Mouse (Mus musculus): ENCODE data around the gene Gpr39. TPM values are rescaled to one million over a fixed set of nuclear protein-coding genes. Genes with fewer than 3 reads are reported as not detected.

Gene Gpr39
- polyA plus RNA-seq, 1 experiment from 2014 or later = 0.41 TPM

GRCm38 (mm10) chr1:125684423-125684822 lies 7.6 kb downstream of the Gpr39 start:
- WGBS = 91% methylated on average over 3 of the region's 3 CpGs
- Histone ChIP-seq H3K27ac (ENCODE audit: low read length) (no peak overlapping the region), H3K9me3 (replicated peaks; ENCODE audit: control insufficient read depth, low read length, poor library complexity, severe bottlenecking) (no peaks in the 10 kb centered on the region), H3K9ac (ENCODE audit: low read depth, low read length) (no peak overlapping the region), H3K4me1 (ENCODE audit: control insufficient read depth, insufficient read depth, low read length) (no peaks in the 10 kb centered on the region), H3K36me3 (ENCODE audit: control insufficient read depth, insufficient read depth, low read length) (no peaks in the 10 kb centered on the region), H3K4me3 (ENCODE audit: low read depth, low read length) (no peak overlapping the region), H3K27me3 (ENCODE audit: control insufficient read depth, insufficient read depth, low read depth, low read length) (no peaks in the 10 kb centered on the region), H3K4me2 (ENCODE audit: low read length) (no peak overlapping the region)
- ATAC-seq = no peak

- WGBS = 80% methylated on average over 1 of the region's 1 CpGs
- H3K9me3 ChIP-seq (replicated peaks; ENCODE audit: control insufficient read depth, low read length, poor library complexity, severe bottlenecking) = no peaks in the 10 kb centered on the region
Observed at GRCm38 (mm10) chr1:125685304-125685703, 8.5 kb downstream of the Gpr39 start.

GRCm38 (mm10) chr1:125687701-125688420 lies 11.1 kb downstream of the Gpr39 start:
- Histone ChIP-seq H3K36me3 (ENCODE audit: control insufficient read depth, insufficient read depth, low read length) (no peaks in the 10 kb centered on the region), H3K9me3 (replicated peaks; ENCODE audit: control insufficient read depth, low read length, poor library complexity, severe bottlenecking) (no peaks in the 10 kb centered on the region), H3K4me2 (ENCODE audit: low read length) (no peak overlapping the region), H3K9ac (ENCODE audit: low read depth, low read length) (no peak overlapping the region), H3K27ac (ENCODE audit: low read length) (no peak overlapping the region), H3K4me3 (ENCODE audit: low read depth, low read length) (no peak overlapping the region), H3K4me1 (ENCODE audit: control insufficient read depth, insufficient read depth, low read length) (no peaks in the 10 kb centered on the region), H3K27me3 (ENCODE audit: control insufficient read depth, insufficient read depth, low read depth, low read length) (no peaks in the 10 kb centered on the region)
- 81% methylated on average over 13 of the region's 13 CpGs for WGBS
- ATAC-seq = no peak

More at GRCm38 (mm10) chr1:125685304-125685703, 8.5 kb downstream of the Gpr39 start:
- H3K36me3 ChIP-seq (ENCODE audit: control insufficient read depth, insufficient read depth, low read length) = no peaks in the 10 kb centered on the region
- H3K27ac ChIP-seq (ENCODE audit: low read length) = no peak overlapping the region
- no peak for ATAC-seq
- no peaks in the 10 kb centered on the region for H3K27me3 ChIP-seq (ENCODE audit: control insufficient read depth, insufficient read depth, low read depth, low read length)
- no peak overlapping the region for H3K4me3 ChIP-seq (ENCODE audit: low read depth, low read length)
- H3K4me2 ChIP-seq (ENCODE audit: low read length) = no peak overlapping the region
- H3K9ac ChIP-seq (ENCODE audit: low read depth, low read length) = no peak overlapping the region
- H3K4me1 ChIP-seq (ENCODE audit: control insufficient read depth, insufficient read depth, low read length) = no peaks in the 10 kb centered on the region

- no peaks in the 10 kb centered on the region for H3K4me1 ChIP-seq (ENCODE audit: control insufficient read depth, insufficient read depth, low read length)
- no peaks in the 10 kb centered on the region for H3K36me3 ChIP-seq (ENCODE audit: control insufficient read depth, insufficient read depth, low read length)
- H3K9ac ChIP-seq (ENCODE audit: low read depth, low read length) = no peak overlapping the region
- H3K9me3 ChIP-seq (replicated peaks; ENCODE audit: control insufficient read depth, low read length, poor library complexity, severe bottlenecking) = no peaks in the 10 kb centered on the region
- no peak overlapping the region for H3K4me2 ChIP-seq (ENCODE audit: low read length)
- no peak overlapping the region for H3K4me3 ChIP-seq (ENCODE audit: low read depth, low read length)
- no peak overlapping the region for H3K27ac ChIP-seq (ENCODE audit: low read length)
- no peak for ATAC-seq
- no peaks in the 10 kb centered on the region for H3K27me3 ChIP-seq (ENCODE audit: control insufficient read depth, insufficient read depth, low read depth, low read length)
Observed at GRCm38 (mm10) chr1:125693541-125693940, 16.7 kb downstream of the Gpr39 start.

- Histone ChIP-seq H3K4me2 (ENCODE audit: low read length) (no peak overlapping the region), H3K9ac (ENCODE audit: low read depth, low read length) (no peak overlapping the region), H3K9me3 (replicated peaks; ENCODE audit: control insufficient read depth, low read length, poor library complexity, severe bottlenecking) (no peaks in the 10 kb centered on the region), H3K4me3 (ENCODE audit: low read depth, low read length) (no peak overlapping the region), H3K36me3 (ENCODE audit: control insufficient read depth, insufficient read depth, low read length) (no peaks in the 10 kb centered on the region), H3K27ac (ENCODE audit: low read length) (no peak overlapping the region), H3K27me3 (ENCODE audit: control insufficient read depth, insufficient read depth, low read depth, low read length) (no peaks in the 10 kb centered on the region), H3K4me1 (ENCODE audit: control insufficient read depth, insufficient read depth, low read length) (no peaks in the 10 kb centered on the region)
- WGBS = 82% methylated on average over 5 of the region's 5 CpGs
- ATAC-seq = no peak
Observed at GRCm38 (mm10) chr1:125694338-125694737, 17.5 kb downstream of the Gpr39 start.

- Histone ChIP-seq H3K9ac (ENCODE audit: low read depth, low read length) (no peak overlapping the region), H3K36me3 (ENCODE audit: control insufficient read depth, insufficient read depth, low read length) (no peaks in the 10 kb centered on the region), H3K4me2 (ENCODE audit: low read length) (no peak overlapping the region), H3K4me3 (ENCODE audit: low read depth, low read length) (no peak overlapping the region), H3K9me3 (replicated peaks; ENCODE audit: control insufficient read depth, low read length, poor library complexity, severe bottlenecking) (no peaks in the 10 kb centered on the region), H3K27ac (ENCODE audit: low read length) (no peak overlapping the region), H3K27me3 (ENCODE audit: control insufficient read depth, insufficient read depth, low read depth, low read length) (no peaks in the 10 kb centered on the region), H3K4me1 (ENCODE audit: control insufficient read depth, insufficient read depth, low read length) (peaks cover 7% of the 10 kb centered on the region)
- 88% methylated on average over 4 of the region's 4 CpGs for WGBS
- ATAC-seq = no peak
Observed at GRCm38 (mm10) chr1:125701101-125701590, 24.4 kb downstream of the Gpr39 start.

- peaks cover 7% of the 10 kb centered on the region for H3K4me1 ChIP-seq (ENCODE audit: control insufficient read depth, insufficient read depth, low read length)
- no peak overlapping the region for H3K4me2 ChIP-seq (ENCODE audit: low read length)
- no peaks in the 10 kb centered on the region for H3K9me3 ChIP-seq (replicated peaks; ENCODE audit: control insufficient read depth, low read length, poor library complexity, severe bottlenecking)
- no peak overlapping the region for H3K4me3 ChIP-seq (ENCODE audit: low read depth, low read length)
- 60% methylated on average over 7 of the region's 7 CpGs for WGBS
- H3K9ac ChIP-seq (ENCODE audit: low read depth, low read length) = no peak overlapping the region
- H3K27ac ChIP-seq (ENCODE audit: low read length) = no peak overlapping the region
- ATAC-seq = peak; percentile 64
- H3K27me3 ChIP-seq (ENCODE audit: control insufficient read depth, insufficient read depth, low read depth, low read length) = no peaks in the 10 kb centered on the region
- H3K36me3 ChIP-seq (ENCODE audit: control insufficient read depth, insufficient read depth, low read length) = no peaks in the 10 kb centered on the region
Observed at GRCm38 (mm10) chr1:125701773-125702172, 25.0 kb downstream of the Gpr39 start.

GRCm38 (mm10) chr1:125702326-125702725 lies 25.5 kb downstream of the Gpr39 start:
- Histone ChIP-seq H3K4me3 (ENCODE audit: low read depth, low read length) (no peak overlapping the region), H3K36me3 (ENCODE audit: control insufficient read depth, insufficient read depth, low read length) (no peaks in the 10 kb centered on the region)
- 77% methylated on average over 8 of the region's 8 CpGs for WGBS

GRCm38 (mm10) chr1:125705412-125705811 lies 28.6 kb downstream of the Gpr39 start:
- no peaks in the 10 kb centered on the region for H3K36me3 ChIP-seq (ENCODE audit: control insufficient read depth, insufficient read depth, low read length)
- H3K9me3 ChIP-seq (replicated peaks; ENCODE audit: control insufficient read depth, low read length, poor library complexity, severe bottlenecking) = no peaks in the 10 kb centered on the region
- no peak overlapping the region for H3K4me2 ChIP-seq (ENCODE audit: low read length)
- no peaks in the 10 kb centered on the region for H3K27me3 ChIP-seq (ENCODE audit: control insufficient read depth, insufficient read depth, low read depth, low read length)
- no peak for ATAC-seq
- H3K4me3 ChIP-seq (ENCODE audit: low read depth, low read length) = no peak overlapping the region
- no peak overlapping the region for H3K27ac ChIP-seq (ENCODE audit: low read length)
- H3K9ac ChIP-seq (ENCODE audit: low read depth, low read length) = no peak overlapping the region
- H3K4me1 ChIP-seq (ENCODE audit: control insufficient read depth, insufficient read depth, low read length) = peaks cover 7% of the 10 kb centered on the region
- 92% methylated on average over 3 of the region's 3 CpGs for WGBS

More at GRCm38 (mm10) chr1:125702326-125702725, 25.5 kb downstream of the Gpr39 start:
- peaks cover 7% of the 10 kb centered on the region for H3K4me1 ChIP-seq (ENCODE audit: control insufficient read depth, insufficient read depth, low read length)
- 0 out of 2 replicates have a peak, but pooled peaks have one; percentile 36 for ATAC-seq
- no peak overlapping the region for H3K9ac ChIP-seq (ENCODE audit: low read depth, low read length)
- no peak overlapping the region for H3K4me2 ChIP-seq (ENCODE audit: low read length)
- H3K27me3 ChIP-seq (ENCODE audit: control insufficient read depth, insufficient read depth, low read depth, low read length) = no peaks in the 10 kb centered on the region
- no peaks in the 10 kb centered on the region for H3K9me3 ChIP-seq (replicated peaks; ENCODE audit: control insufficient read depth, low read length, poor library complexity, severe bottlenecking)
- H3K27ac ChIP-seq (ENCODE audit: low read length) = no peak overlapping the region
